Mouse (Mus musculus) B cell, adult 2 months (primary cell): Measurements from ENCODE around the gene Rnf31.
A peak's percentile ranks its signal among the peaks of the same experiment; 100 is the strongest.

Source experiments
- DNase-seq, 2 experiments: peaks; one replicate each; pipeline ENCODE4 v3.0.0; 2022

Gene Rnf31

DNA sequence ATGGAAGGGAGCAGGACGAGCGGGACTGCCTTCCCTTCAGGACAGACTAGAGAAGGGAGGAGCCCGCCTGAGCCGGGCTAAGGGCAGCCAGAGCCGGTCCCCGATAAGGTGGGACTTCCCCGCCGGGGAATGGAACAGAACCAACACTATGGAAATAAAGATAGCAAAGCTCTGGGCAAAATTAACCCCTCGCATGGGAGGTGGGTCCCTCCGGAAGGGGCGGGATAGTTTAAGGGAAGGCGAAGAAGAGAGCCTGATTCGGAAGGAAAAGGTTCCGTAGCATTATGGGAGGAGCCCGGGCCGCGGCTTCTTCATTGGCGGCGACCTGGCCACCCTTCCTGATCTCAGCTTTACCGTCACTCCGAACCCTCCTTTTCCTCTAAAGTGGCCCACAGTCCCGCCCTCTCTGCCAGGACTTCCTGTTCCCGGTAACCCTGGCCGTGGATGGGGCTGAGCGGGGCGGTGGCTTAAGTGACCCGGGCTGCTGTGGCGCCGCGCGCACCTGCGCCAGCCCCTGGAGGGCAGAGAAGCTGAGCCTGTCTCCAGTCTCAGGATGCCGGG lies at the start of gene Rnf31:
Rnf31 (plus strand) TSS at position 378 of the 561 bp plus-strand sequence.
- peak; percentile 75 to 77 for DNase-seq

DNA sequence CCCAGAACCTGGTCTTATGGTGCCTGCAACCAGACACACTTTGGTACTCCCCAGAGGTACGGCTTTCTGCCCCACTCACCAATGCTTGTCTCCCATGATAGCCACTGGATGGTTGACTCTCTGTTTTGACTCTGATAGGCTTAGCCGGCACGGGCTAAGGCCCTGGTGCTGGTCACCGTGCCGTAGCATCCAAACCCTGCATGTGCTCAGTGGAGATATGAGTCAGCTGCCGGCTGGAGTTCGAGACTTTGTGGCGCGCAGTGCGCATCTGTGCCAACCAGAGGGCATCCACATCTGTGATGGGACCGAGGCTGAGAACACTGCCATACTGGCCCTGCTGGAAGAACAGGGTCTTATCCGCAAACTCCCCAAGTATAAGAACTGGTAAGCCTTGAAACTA lies 49.2 kb upstream of the Rnf31 start:
- no peak for DNase-seq

DNA sequence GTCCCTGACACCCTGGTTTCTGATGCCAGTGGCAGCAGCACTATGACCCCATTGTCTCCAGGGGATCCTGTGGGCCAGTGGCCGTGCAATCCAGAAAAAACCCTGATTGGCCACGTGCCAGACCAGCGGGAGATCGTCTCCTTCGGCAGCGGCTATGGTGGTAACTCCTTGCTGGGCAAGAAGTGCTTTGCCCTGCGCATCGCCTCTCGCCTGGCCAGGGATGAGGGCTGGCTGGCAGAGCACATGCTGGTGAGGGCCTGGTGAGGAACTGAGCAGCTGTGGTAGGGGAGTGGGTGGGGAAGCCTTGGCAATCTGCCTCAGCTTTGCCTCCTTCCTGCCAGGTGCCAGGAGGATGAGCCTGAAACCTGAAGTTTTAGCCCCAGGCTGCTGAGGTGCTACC lies 47.2 kb upstream of the Rnf31 start:
- DNase-seq: no peak

DNA sequence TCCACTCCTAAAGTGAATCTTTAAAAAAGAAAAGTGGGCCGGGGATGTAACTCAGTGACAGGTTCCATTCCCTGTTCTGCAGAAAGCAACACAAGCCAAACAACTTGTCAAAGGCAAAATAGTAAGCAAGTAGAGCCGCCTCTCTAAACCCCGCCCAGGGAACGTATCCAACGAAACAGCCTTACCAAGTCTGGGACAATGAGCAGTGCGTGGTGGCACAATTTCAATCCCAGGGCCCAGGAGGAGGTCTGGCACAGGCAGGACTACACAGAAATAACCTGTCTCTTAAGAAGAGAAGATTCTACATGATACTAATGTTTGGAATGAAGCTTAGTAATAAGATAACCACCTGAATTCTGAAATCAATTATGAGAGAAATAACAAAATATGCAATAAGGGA lies 41.3 kb upstream of the Rnf31 start:
- no peak for DNase-seq

DNA sequence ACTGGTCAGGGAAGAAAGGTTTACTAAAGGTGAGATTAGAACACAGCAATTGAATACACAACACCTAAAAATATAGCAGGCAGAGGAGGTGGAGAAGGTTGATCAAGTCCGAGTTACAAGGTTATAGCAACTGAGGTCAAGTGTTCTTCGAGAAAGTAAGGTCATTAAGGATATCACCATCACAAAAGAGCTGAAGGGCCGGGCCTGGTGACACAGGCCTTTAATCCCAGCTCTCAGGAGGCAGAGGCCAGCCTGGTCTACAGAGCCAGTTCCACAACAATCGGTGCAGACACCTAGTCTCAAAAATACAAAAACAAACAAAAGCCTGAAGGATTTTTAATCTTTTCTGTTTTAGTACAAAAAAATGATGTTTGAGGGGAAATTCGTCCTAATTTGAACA lies 40.2 kb upstream of the Rnf31 start:
- DNase-seq: no peak

DNA sequence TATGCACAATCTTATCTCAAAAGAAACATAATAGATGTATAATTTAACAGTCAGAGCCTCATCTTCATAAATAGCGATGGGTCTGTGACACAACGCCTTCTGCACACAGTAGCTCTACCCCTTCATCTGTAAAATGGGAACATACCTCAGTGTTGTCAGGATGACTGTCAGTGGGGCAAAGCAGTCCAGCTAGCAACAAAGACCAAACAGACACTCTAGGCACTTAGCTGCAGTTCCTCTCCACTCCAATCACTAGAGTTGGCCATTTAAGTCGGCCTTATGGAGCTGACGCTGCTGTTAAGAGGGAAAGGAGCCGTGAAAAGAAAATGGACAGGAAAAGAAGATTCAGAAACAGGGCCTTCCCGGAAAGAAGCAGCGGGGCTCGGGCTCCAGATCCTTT lies 39.7 kb upstream of the Rnf31 start:
- DNase-seq: no peak

DNA sequence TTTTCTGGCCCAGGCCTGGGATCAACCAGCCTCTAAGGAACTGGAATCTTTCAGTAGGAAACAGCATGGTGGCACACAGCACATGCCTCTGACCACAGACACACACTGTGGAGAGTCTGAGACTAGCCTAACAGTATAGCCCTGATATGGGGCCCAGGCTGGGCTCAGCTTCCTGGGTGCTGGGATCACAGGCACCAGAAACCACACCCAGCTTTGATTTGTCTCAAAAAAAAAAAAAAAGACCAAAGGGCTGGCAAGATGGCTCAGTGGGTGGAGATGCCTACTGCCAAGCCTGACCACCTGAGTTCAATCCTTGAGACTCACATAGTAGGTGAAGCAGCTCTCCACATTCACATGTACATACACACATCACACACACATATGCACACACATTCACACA lies 36.9 kb upstream of the Rnf31 start:
- DNase-seq: no peak

DNA sequence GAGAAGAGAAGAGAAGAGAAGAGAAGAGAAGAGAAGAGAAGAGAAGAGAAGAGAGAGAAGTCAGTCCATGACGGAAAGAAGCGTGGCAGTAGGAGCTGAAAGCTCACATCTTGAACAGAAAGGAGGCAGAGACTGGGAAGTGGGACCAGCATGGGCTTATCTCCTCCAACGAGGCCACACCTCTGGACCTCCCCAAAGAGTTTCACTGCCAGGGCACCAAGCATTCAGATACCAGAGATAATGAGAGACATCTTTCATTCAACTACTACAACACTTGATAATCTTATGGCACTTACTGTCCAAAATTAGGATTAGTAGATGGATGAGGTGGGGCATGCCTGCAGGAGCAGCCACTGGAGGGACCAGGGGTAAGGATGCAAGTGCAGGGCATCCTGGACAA lies 35.7 kb upstream of the Rnf31 start:
- DNase-seq: no peak

DNA sequence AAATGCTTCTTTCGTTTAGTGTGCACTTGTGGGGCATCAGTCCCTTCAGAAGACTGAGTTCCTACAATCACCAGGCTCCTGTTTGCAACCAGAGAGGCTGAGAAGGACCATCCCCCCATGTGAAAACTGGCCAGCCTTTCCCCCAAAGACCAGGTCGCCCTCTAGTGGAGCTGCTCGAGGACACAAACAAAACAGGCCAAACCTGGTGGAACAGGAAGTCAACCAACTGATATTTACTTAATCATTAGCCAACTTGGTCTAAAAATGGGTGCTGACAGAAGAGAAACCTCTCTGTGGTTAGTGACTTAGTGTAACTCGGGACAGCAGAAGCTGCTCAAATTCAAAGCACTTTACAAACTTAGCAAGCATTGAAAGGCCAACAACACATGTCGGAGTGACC lies 34.5 kb upstream of the Rnf31 start:
- DNase-seq: peak; percentile 86 to 87

DNA sequence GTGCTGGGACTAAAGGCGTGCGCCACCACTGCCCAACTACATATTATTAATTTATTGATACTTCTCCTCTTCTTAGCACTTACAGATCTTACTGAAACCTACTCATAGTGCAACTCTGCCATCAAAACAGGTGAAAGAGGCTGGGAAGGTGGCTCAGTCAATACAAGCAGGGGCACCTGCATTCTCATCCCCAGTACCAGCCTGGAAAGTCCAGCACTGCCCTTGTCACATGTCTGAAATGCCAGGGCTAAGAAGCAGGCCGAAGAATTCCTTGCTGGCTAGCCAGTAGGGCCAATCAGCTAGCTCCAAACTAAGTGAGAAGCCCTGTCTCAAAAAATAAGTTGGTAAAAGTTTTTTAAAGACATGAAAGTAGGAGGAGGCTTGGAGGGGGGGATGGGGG lies 33.9 kb upstream of the Rnf31 start:
- DNase-seq: no peak

DNA sequence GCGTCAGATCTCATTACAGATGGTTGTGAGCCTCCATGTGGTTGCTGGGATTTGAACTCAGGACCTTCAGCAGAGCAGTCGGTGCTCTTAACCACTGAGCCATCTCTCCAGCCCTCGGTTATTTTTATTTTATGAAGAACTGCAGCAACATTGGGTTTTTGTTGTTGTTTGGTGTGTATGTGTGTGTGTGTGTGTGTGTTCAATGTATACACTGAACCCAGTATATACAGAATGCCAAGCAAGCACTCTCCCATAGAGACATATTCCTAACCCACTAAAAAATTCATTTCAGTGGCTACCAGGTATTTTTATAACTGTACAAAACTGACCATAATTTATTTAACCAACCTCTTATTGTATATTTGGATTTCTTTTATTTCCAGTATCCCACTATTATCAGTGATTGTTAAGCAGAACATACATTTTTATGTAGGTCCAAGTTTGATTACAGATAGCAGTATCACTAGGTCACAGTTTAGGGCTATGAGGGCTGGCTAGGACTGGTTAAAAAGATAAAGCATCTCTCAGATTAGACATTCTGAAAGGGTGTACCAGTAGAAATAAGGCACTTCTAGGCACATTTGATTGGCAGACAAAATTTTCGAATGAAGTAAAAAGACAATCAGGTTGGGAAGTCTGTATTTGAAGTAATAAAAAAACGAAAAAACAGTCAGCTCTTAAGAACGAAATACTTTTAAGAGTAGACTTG lies 32.6 kb upstream of the Rnf31 start:
- no peak for DNase-seq

DNA sequence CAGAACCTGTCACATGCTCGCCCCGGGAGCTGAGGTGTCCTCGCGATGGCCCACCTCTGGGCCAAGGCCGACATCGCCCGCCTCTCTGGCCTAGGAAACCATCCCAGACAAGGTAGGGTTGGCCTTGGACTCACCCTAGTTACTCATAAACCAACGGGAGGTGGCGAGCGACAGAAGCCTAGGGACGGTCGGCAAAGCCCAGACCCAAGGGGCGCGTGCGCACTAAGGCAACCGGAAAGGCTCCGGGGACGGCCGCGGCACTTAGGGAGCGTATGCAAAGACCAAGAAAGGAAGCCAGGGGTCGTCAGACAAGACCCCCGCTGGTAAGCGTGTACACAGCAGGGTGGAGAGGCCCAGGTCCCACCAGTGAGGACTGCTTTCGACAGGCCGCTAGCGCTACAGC lies 31.7 kb upstream of the Rnf31 start, which contains the start of gene Dcaf11:
Dcaf11 (plus strand) TSS at position 208 of the 403 bp plus-strand sequence.
- peak; percentile 88 to 89 for DNase-seq

DNA sequence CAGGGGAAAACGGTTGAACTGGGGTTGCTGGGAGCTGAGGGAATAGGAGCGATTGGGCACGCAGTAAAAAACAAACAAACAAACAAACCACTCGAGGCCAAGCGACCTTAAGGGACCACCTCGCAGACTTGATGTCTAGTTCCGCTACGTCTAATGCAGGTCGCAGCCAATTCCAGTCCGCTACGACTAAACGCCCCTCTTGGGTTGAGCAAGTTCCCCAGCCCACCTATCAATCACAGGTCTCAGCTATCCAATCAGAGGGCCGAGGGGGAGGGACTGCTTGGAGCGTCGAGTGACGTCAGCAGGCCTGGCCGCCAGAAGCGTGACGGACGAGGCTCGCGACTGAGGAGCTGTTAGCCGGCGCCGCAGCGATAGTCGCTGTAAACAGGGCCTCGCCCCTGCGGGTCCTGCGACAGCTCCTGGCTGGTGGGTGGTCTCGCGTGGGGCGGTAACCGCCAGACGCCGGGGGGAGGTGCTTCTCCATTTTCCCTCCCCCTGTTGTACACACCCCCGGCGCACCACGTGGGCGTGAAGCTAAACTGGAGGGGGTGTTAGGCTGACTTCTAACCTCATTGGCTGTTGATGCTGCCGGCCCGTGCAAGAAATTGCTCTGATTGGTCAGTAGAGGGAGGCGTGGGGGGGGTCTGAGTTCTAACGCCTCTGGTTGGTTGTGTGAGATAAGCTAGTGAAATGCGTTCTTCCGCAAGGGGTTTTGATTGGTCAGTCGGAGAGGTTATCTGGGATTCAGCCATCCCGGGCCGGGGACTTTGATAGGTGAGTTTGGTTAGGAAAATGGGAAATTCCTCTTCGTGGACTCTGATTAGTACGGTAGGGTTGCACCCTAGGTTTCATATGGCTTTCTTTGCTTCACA lies 31.1 kb upstream of the Rnf31 start, which contains the start of gene A730061H03Rik:
A730061H03Rik (minus strand) TSS at position 205 of the 872 bp plus-strand sequence.
- DNase-seq: peak; percentile 98

DNA sequence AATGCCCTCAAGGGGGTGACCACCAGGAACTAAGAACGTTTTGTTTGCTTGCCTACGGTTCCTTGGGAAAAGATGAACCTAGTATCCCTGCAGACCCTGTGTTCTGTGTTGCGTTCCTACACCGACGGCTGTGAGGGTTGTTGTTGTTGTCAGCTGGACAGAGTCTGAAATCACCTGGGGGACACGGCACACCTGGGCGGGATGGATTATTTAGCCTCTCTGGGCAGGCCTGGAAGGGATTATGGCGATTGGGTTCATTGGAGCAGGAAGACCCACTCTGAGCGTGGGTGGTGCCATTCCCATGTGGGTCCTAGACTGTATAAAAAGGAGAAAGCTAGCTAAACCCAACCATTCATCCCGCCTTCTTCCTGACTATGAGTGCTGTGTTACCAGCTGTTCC lies 29.6 kb upstream of the Rnf31 start:
- DNase-seq: no peak

DNA sequence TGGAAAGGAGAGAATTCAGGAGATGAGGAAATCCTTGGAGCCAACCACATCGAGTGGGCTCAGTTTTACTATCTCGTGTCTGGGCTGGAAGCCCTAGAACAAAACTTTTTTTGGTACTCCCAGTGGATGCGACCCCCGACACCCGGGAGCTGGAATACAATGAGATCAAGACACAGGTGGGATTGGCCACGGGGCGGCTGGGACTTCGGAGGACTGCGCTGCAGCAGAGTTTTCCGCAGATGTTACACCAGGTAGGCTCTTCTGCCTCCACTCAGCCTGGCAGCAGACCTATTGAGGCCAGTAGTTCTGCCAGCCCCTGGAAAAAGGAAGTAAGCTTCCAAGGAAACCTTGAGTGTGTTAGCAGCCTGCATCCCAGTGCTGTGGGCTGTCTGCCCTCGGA lies 28.3 kb upstream of the Rnf31 start:
- no peak for DNase-seq

DNA sequence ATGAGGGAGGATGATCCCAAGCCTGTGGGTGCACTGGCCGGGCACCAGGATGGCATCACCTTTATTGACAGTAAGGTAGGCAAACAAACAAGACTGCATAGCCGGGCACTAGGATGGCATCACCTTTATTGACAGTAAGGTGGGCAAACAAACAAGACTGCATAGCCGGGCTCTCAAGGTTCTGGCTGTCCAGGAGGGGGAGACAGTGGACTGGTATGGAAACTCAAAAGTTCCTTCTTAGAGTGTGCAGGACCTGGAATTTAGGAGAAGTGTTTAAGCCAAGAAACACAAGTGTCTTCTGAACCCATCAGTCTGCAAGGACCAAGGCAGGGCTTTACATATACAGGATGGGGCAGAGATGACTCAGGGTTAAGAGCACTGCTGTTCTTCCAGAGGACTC lies 25.8 kb upstream of the Rnf31 start:
- no peak for DNase-seq

DNA sequence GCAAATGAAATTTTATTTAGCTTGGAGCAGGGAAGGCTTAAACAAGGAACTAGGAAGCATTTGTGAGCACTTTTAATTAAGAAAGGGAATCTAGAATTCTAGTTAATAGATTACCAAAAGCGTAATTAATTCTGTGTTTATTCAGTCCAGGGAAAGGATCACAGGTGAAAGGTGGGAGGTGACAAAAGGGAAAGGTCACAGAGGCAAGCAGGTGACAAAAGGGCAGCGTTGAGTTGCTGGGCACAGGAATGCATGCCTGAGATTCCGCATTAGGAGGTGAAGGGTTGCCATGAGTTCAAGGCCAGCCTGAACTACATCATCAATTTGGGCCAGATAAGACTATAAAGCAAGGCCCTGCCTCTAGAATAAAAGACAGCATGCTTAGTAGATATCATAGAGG lies 24.0 kb upstream of the Rnf31 start:
- DNase-seq: no peak

DNA sequence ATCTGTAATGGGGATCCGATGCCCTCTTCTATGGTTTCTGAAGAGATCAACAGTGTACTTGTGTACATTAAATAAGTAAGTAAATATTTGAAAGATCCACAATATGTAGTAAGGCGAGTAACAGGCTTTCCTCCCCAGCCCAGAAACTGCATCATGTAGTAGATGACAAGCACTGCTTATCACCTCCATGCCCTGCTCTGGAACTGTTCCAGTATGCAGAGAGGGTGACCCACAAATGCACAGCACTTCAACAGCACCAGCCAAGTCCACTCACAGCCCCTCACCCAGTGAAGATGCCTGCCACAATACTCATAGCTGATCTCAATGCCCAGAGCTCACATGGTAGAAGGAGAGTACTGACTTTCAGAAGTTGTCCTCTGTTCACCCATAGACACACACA lies 20.9 kb upstream of the Rnf31 start:
- DNase-seq: no peak

DNA sequence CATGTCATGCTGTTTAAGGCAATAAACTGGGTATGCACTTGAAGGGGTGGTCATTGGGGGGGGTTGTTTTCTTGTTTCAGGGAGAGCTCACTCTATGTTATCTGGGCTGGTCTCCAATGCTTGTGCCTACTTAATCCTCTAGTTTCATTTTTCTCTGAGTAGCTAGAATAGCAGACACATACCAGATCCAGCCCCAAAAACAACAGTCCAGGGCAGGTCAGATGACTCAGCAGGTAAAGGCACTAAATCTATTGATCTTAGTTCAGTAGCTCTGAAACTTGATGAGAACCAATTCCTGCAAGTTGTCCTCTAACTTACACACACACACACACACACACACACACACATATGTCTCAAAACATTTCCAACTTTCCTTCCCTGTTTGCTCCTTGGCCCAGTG lies 19.7 kb upstream of the Rnf31 start:
- no peak for DNase-seq

DNA sequence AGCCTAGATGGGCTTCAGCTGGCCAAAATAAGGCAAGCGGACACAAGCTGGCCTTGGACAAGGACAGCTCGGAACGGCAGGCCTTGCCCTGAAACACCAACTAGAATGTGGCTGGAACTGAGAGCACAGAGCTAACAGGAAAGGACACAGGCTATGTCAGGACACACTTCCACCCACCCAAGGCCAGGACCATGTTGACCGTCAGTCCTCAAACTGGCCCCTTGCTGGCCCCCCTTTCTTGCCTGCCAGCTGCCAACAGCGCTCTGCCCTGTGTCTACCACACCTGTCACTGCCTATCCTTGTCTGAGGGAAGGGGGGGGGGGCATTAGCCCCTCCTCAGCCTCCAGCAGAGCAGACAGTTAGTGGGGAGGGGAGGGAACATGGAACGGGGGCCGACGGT lies 16.2 kb upstream of the Rnf31 start, which contains the start of gene Fitm1:
Fitm1 (plus strand) TSS at position 316 of the 400 bp plus-strand sequence.
- no peak for DNase-seq

DNA sequence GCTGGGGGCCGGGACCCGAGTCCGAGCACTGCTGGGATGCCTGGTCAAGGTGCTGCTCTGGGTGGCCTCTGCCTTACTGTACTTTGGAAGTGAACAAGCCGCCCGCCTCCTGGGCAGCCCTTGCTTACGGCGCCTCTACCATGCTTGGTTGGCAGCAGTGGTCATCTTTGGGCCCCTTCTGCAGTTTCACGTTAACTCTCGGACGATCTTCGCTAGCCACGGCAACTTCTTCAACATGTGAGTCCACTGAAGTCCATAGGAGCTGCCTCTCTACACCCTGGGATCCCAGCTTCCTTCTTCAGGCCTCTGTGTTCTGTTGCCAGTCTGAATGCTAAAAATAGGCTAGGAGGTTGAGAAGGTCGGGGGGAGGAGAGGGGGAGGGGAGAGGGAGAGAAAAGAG lies 15.8 kb upstream of the Rnf31 start:
- no peak for DNase-seq

DNA sequence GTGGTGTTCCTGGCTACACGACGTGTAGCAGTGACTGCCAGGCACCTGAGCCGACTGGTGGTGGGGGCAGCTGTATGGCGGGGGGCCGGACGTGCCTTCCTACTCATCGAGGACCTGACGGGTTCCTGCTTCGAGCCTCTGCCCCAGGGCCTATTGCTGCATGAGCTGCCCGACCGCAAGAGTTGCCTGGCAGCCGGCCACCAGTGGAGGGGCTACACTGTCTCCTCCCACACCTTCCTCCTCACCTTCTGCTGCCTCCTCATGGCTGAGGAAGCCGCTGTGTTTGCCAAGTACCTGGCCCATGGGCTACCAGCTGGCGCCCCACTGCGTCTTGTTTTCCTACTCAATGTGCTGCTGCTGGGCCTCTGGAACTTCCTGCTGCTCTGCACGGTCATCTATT lies 15.1 kb upstream of the Rnf31 start:
- no peak for DNase-seq

DNA sequence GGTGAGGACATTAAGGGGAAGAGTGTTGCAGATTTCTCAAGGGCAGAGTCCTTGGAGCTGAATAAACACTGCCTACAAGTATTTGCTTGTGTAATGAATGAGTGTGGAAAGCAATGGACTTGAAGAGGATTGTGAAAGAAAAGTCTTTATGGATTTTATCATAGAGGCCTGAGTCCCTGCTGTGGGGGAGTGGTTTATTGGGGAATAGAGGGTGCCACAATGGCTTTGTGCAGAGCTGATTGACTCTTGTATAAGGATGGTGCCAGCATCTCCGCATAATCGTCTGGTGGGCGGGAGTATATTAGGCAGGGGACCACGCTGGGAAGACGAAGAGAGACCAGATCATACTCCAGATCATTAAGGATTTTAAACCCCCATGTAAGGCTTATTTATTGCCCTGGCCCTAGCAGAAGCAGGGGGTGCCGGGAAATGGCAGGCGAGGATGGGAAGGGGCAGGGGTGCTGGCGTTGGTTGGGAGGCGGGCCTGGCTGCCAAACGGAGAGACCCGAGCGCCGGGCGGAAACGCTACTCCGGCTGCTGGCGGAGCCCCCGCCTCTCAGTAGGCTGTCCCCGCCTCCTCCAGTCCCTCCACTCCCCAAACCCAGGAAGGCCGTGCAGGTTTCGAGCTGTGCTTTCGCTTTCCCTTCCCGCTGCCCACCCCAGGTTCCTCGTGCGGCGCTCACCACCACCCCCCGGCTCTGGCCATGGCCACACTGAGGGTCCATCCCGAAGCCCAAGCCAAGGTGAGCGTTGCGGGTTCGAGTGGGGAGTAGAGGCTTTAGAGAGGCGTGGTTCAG lies 13.4 kb upstream of the Rnf31 start, which contains the start of gene Psme1:
Psme1 (plus strand) TSS at position 253 of the 797 bp plus-strand sequence.
- DNase-seq: peak; percentile 80 to 81
